Mouse (Mus musculus) retina, postnatal 1 day (tissue): ENCODE results near the gene Stx17.
A peak's percentile ranks its signal among the peaks of the same experiment; 100 is the strongest.

ENCODE experiments used
- DNase-seq: peaks from one replicate; pipeline ENCODE4 v3.0.0-alpha.2; 2012

The Stx17 gene

DNA sequence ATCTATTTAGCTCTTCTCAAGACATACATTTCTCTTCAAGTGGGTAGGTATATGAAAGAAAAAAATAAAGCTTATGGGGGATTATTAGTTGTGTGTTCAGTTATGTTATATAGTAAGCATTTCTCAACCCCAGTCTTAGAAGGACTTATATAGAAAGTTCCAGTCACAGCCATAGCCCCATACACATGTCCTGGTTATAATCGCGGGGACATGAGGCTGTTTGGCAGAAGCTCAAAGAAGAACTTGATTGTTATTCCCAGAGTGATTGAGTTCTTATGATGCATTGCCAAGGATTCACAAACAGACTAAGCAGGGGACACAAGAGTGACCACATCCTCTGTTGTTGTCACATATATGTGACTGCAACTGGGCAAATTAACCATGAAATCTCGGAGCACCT is 51.0 kb downstream of the Stx17 start:
- DNase-seq: no peak

DNA sequence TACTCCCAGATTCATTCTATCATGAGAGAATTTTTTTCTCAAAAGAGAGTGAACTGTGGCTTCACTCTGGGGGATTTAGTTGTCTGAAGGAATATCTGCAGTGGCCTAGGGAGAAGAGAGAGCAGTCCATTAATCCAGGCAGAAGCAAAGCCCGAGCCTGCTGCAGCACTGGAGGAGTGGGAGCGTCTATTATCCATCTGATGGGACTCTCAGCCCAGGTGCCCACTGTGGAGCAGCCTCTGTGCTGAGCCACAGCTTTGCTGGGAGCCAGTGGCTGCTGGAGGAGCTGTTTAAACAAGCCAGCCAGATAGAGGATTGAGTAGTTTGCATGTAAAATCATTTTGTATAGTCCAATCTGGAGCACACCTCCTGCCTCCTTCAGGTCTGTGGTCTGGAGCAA is 56.2 kb downstream of the Stx17 start:
- no peak for DNase-seq

DNA sequence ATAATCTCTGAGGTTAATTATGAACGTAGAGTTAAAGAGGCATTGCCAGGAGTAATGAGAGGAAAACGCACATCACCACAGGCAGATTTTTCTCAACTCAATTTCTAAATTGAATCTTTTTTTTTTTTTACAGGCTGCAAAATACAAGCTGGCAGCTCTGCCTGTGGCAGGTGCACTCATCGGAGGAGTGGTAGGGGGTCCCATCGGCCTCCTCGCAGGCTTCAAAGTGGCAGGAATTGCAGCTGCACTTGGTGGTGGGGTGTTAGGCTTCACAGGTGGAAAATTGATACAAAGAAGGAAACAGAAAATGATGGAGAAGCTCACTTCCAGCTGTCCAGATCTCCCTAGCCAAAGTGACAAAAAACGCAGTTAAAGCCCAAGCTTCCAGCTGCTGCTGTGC is 56.7 kb downstream of the Stx17 start:
- DNase-seq: no peak

DNA sequence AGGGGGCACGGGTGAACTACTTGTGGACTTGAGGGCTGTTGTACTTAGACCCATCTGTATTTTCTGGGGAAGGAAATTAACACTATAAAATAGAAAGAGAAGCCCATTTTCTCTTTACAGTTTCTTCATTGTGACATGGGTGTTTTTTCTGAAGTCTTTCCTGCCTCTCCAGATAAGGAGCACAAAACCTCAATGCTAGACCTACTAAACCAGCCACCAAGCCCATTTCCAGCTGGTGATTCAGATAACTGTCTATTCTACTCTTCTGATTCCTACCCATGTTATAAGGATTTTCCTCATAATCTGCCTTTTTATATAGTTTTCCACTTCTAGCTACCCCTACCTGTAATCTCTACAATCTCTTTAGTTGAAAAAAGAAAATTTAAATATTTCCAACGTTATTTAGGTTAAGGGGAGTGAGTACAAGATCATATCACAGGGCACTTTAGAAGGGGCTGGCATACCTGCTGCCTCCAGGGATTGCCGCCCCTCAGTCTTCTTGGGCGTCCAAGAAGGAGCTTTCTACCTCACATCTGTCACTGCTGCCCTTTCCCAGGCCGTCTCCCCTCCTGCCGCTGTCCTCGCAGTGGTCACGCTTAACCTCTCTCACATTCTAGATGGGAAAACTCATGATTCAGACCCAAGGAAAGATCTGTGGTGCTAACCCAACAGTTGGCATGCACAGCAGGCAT is 57.5 kb downstream of the Stx17 start:
- DNase-seq: no peak

DNA sequence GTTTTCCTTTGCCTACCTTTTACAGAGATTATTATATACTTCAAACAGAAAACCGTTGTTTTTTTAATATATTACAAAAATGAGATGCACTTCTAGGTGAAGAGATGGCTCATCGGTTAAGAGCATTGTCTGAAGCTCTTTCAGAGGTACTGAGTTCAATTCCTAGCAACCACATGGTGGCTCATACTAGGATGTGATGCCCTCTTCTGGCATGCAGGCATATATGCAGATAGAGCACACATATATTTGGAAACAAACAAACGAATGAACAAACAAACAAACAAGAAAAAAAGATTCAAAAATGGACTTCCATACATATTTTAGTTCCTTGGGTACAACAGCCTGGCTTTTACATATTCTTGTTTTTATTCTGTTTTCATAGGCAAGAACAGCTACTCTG is 73.2 kb downstream of the Stx17 start:
- DNase-seq: peak; percentile 7

DNA sequence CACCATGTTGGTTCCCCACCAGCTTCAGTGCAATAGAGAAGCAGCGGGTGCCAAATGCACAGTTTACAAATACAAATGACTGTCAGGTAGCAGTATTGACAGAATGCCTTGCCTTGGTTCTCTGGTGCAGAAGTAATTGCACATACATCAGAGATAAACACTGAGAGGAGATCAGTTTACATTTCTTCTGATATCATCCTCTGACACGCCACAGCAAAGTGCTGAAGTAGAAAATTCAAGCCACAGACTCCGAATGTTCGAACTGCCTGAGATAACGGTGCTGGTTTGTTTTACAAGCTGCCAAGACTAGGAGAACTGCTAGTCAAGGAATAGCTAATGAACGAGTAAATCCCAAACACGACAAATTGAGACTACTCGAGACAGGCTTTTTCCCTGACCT is 73.7 kb downstream of the Stx17 start:
- DNase-seq: no peak

DNA sequence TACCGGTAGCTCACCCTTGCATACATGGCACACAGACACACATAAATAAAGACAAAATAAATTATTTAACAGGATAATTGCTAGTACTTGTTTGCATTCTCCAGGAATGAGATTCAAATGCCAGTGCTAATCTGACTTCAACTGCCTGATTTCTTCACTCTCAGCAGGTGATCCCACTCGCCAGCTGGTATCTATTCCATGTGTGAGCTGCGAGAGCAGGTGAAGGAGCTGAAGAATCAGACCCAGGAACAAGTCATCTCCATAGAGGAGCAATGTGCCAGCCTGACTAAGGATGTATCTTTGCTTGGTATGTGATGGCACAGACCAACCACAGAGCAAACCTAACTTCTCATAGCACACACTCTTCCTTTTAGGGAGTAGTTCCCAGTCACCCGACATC is 78.8 kb downstream of the Stx17 start:
- no peak for DNase-seq

DNA sequence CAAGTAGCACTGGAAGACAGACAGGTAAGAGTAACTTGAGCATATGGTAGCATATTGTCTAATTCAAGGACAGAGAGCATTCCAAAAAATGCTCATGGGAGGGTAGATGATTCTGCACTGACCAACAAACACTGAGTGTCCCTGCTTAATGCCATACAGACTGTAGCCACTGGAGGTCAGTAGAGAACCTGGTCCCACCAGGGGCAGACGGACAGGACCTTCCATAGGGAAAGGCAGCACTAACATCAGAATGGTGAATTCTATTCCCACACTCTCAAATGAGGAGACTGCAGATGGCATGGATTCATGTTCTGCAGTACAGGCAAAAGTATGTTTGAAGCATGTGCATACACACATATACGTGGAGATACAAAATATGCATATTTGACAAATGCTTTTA is 100.5 kb downstream of the Stx17 start:
- peak; percentile 76 for DNase-seq

DNA sequence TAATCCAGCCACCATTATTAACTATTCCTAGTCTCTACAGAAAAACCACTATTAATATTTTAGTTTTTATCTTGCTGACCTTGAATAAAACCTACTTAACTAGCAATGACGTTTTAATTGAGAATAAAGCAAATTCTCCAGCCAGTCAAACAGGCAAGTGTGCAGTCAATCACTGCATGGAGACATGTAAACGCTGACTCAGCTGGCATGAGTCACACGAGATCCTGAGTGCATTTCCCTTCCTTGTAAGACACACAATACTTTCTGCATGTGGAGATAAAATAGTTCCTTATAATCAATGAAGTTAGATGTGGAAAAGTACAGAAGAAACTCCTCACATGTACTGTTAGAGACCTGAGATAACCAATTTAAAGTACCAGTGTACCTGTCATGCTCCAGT is 100.9 kb downstream of the Stx17 start:
- no peak for DNase-seq

DNA sequence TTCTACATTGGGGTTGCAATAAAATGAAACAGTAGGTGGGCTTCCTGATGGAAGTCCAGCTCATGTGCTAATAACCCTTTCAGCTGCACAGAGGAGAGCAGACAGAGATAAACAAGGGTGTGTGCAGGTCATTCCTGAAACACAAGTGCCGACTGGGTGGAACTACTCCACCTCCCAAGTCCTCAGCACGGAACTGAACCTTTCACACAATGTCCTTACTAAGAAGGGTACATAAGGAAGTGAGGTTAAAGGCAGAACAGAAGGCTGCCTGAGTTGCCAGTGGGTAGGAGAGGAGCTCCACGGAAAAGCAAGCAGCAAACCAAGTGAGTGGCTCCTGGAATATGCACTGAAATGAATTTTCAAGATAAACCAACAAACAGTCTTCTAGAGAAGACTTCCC is 102.1 kb downstream of the Stx17 start:
- DNase-seq: no peak
